Comparison of ENCODE assay signal across 19 mouse cellular contexts in genomic region chr8:111627923-111628322, GRCm38 (mm10). TPM values are rescaled to one million over a fixed set of nuclear protein-coding genes. Genes with fewer than 3 reads are reported as not detected.
DNase-seq lines count a peak whose midpoint lies in the region; ATAC-seq and TF ChIP-seq lines count a peak whose summit lies in the region.
"Had no signal": no experiment of that assay in that cellular context is flagged by ENCODE, and none has a peak within 500 bp of the region (broad histone marks: within the 10 kb centered on the region; RNA-seq: fewer than 3 reads in every experiment).

No protein-coding gene starts in this region.

- no peak overlapping the region for H3K4me3 ChIP-seq in kidney, embryonic 15.5 days (replicated peaks)
- H3K4me3 ChIP-seq in E14TG2a.4 (replicated peaks; ENCODE audit: low read length) (peak overlapping the region; percentile 68), ES-E14 (ENCODE audit: insufficient read depth in 1 of 2, low read depth in 1 of 2, low read length in 2 of 2, poor library complexity in 1 of 2, severe bottlenecking in 1 of 2) (peak overlapping the region; percentile 18 to 46; a peak in 2 of 4 replicates)
- H3K4me3 ChIP-seq: embryonic facial prominence, embryonic 12.5 days; forebrain, embryonic 15.5 days; heart, adult 2 months; heart, embryonic 15.5 days; hindbrain, embryonic 12.5 days had no signal

- H3K27me3 ChIP-seq in kidney, embryonic 15.5 days, result no peaks in the 10 kb centered on the region
- H3K27me3 ChIP-seq in E14TG2a.4 (ENCODE audit: insufficient read depth, low read length), result peaks cover 36% of the 10 kb centered on the region
- H3K27me3 ChIP-seq: CH12.LX; embryonic facial prominence, embryonic 12.5 days; forebrain, embryonic 15.5 days; heart, embryonic 15.5 days; hindbrain, embryonic 12.5 days had no signal

- H3K27ac ChIP-seq in kidney, embryonic 15.5 days, result no peak overlapping the region
- H3K27ac ChIP-seq in ES-E14 (ENCODE audit: insufficient read depth, low read depth, low read length, poor library complexity, severe bottlenecking), result no peak overlapping the region
- H3K27ac ChIP-seq: embryonic facial prominence, embryonic 12.5 days; forebrain, embryonic 15.5 days; heart, adult 2 months; heart, embryonic 15.5 days; hindbrain, embryonic 12.5 days had no signal

- 96% methylated on average over 9 of the region's 9 CpGs for WGBS in kidney, embryonic 15.5 days

- H3K4me2 ChIP-seq in kidney, embryonic 15.5 days, result no peak overlapping the region
- H3K4me2 ChIP-seq: embryonic facial prominence, embryonic 12.5 days; forebrain, embryonic 15.5 days; heart, embryonic 11.5 days; heart, embryonic 15.5 days; hindbrain, embryonic 12.5 days had no signal

- in situ Hi-C loops in ES-E14 (cut with MboI; ENCODE audit: low sequenced_read_pairs in 2 of 2, unreplicated experiment in 2 of 2), result no loop called here

- H3K9ac ChIP-seq in kidney, embryonic 15.5 days, result no peak overlapping the region
- peak overlapping the region; percentile 24; the same call in 1 of the 2 replicates for H3K9ac ChIP-seq in ES-E14 (ENCODE audit: insufficient read depth, low read depth, low read length, poor library complexity, severe bottlenecking)
- H3K9ac ChIP-seq: embryonic facial prominence, embryonic 12.5 days; forebrain, embryonic 15.5 days; heart, embryonic 15.5 days; hindbrain, embryonic 12.5 days had no signal

- DNase-seq in kidney, adult 11 months, result peak; percentile 57
- no peak for DNase-seq in kidney, postnatal 4 days
- peak; percentile 69 for DNase-seq in kidney, adult 9 months
- no peak for DNase-seq in ES-E14 (ENCODE audit: low read depth, low spot score)
- DNase-seq: adrenal gland, postnatal 10 days; cerebellum, adult 11-12 months; cerebellum, postnatal 25 days; gastrocnemius, postnatal 10 days; heart, adult 2 months; heart, postnatal 4 days had no signal

- H3K9me3 ChIP-seq in kidney, embryonic 15.5 days (replicated peaks), result no peaks in the 10 kb centered on the region
- no peaks in the 10 kb centered on the region for H3K9me3 ChIP-seq in E14TG2a.4 (ENCODE audit: low read length)
- H3K9me3 ChIP-seq in ES-E14 (ENCODE audit: control insufficient read depth, insufficient read depth, low read depth, low read length), result no peaks in the 10 kb centered on the region
- H3K9me3 ChIP-seq: embryonic facial prominence, embryonic 12.5 days; forebrain, embryonic 15.5 days; heart, embryonic 15.5 days; hindbrain, embryonic 12.5 days had no signal

- H3K36me3 ChIP-seq in kidney, embryonic 15.5 days, result peaks cover 5% of the 10 kb centered on the region; the same call in 1 of the 2 replicates
- H3K36me3 ChIP-seq in E14TG2a.4 (ENCODE audit: insufficient read depth, low read length), result no peaks in the 10 kb centered on the region
- H3K36me3 ChIP-seq in ES-E14 (ENCODE audit: control insufficient read depth, insufficient read depth, low read length, poor library complexity, severe bottlenecking), result 0 out of 2 replicates have a peak, but pooled peaks cover 1% of the 10 kb centered on the region
- H3K36me3 ChIP-seq: heart, embryonic 15.5 days had no signal

- no peak for ATAC-seq in kidney, embryonic 15.5 days (replicated peaks; ENCODE audit: low FRiP score)
- ATAC-seq: forebrain, embryonic 15.5 days; hindbrain, embryonic 16.5 days had no signal

- no peak for TF ChIP-seq CTCF in E14TG2a.4 (conservative IDR thresholded peaks at IDR 0.05; ENCODE audit: low read length)

- H3K4me1 ChIP-seq in kidney, embryonic 15.5 days, result peaks cover 24% of the 10 kb centered on the region; the same call in 1 of the 2 replicates
- H3K4me1 ChIP-seq in E14TG2a.4 (replicated peaks; ENCODE audit: low read depth, low read length) (peaks cover 77% of the 10 kb centered on the region), ES-E14 (ENCODE audit: control insufficient read depth in 2 of 2, insufficient read depth in 2 of 2, low read length in 2 of 2, poor library complexity in 1 of 2) (peaks cover 0 to 36% of the 10 kb centered on the region in 2 experiments; a peak in 2 of 4 replicates)
- H3K4me1 ChIP-seq: embryonic facial prominence, embryonic 12.5 days; hindbrain, embryonic 12.5 days had no signal

TF ChIP-seq in ES-E14, 5 proteins besides CTCF, POLR2A, EP300 and RAD21:
- TF ChIP-seq HCFC1 (IDR thresholded peaks at IDR 0.05; ENCODE audit: borderline replicate concordance, insufficient read depth, low read length), result no peak
- TF ChIP-seq MAFK (IDR thresholded peaks at IDR 0.05; ENCODE audit: insufficient read depth, low read depth, low read length), result no peak
- no peak for TF ChIP-seq ZC3H11A (IDR thresholded peaks at IDR 0.05; ENCODE audit: borderline replicate concordance, low read depth, low read length)
- no peak for TF ChIP-seq CHD2 (IDR thresholded peaks at IDR 0.05; ENCODE audit: low read depth, low read length)
- TF ChIP-seq ZNF384 (IDR thresholded peaks at IDR 0.05; ENCODE audit: low read depth, low read length), result no peak

RNA-seq across cellular contexts. Expression of gene Ldhd, which starts 2.3 kb away (rescaled TPM):
- polyA plus RNA-seq in kidney, embryonic 15.5 days (2015; fragmentation: Nextera tagmentation; extraction: Ambion mirVana), result 1.2 and 1.3 TPM in 2 replicates
- total RNA-seq in ES-E14 (2012; rRNA removed), result 0.49 and 1.5 TPM in 2 replicates

RNA-seq across cellular contexts. Expression of gene Zfp1, which starts 15.3 kb away (rescaled TPM):
- polyA plus RNA-seq in kidney, embryonic 15.5 days (2015; fragmentation: Nextera tagmentation; extraction: Ambion mirVana), result 20.4 and 21.2 TPM in 2 replicates
- total RNA-seq in ES-E14 (2012; rRNA removed), result 18.0 and 18.7 TPM in 2 replicates

Comparison
In these comparisons a context has a peak if more than half of its experiments do, and no peak if none do; other contexts are left out.
1. DNase-seq: peak in kidney, adult 11 months (single experiment) and kidney, adult 9 months (single experiment); none in kidney, postnatal 4 days (0 of 2) and ES-E14 (single experiment).